In the genomic region with DNA sequence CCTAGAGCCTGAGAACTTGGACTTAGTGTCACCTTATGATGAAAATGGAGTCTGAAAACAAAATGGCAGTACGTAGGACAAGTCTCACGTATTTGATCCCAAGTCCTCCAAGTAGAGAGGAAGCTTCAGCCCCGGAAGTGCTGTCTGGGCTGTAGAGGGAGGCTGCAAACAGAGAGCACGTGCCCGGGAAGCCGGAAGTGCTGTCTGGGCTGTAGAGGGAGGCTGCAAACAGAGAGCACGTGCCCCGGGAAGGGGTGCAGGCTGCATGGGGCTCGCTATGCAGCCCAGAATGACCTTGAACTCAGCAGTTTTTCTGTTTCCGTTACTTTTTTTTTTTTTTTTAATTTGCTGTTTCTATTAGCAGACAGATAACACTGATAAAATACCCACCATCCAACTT, we compare ENCODE assay signal across 18 mouse cellular contexts. TPM values are rescaled to one million over a fixed set of nuclear protein-coding genes. Genes with fewer than 3 reads are reported as not detected.
DNase-seq lines count a peak whose midpoint lies in the region; ATAC-seq and TF ChIP-seq lines count a peak whose summit lies in the region.
"Had no signal": no experiment of that assay in that cellular context is flagged by ENCODE, and none has a peak within 500 bp of the region (broad histone marks: within the 10 kb centered on the region; RNA-seq: fewer than 3 reads in every experiment).

No protein-coding gene starts in this region.

- TF ChIP-seq EP300 in MEL (IDR thresholded peaks at IDR 0.05; ENCODE audit: low read depth in 1 of 2, low read length in 2 of 2): peak in 1 of 2 experiments; percentile 19; a peak in 1 of 4 replicates

- H3K9me3 ChIP-seq in kidney, embryonic 16.5 days (ENCODE audit: low read length): no peaks in the 10 kb centered on the region
- no peaks in the 10 kb centered on the region for H3K9me3 ChIP-seq in MEL (replicated peaks; ENCODE audit: insufficient read depth, low read length)
- H3K9me3 ChIP-seq: forebrain, embryonic 13.5 days; hindbrain, embryonic 12.5 days; limb, embryonic 13.5 days; neural tube, embryonic 15.5 days had no signal

- H3K27me3 ChIP-seq in kidney, embryonic 16.5 days (ENCODE audit: insufficient read depth, low read length): no peaks in the 10 kb centered on the region
- H3K27me3 ChIP-seq in MEL (ENCODE audit: control insufficient read depth in 1 of 2, insufficient read depth in 2 of 2, low read length in 2 of 2): peaks cover 0 to 3% of the 10 kb centered on the region in 2 experiments; a peak in 1 of 4 replicates
- H3K27me3 ChIP-seq: forebrain, embryonic 13.5 days; hindbrain, embryonic 12.5 days; limb, embryonic 13.5 days; neural tube, embryonic 15.5 days had no signal

- no peak; a peak in 1 of 4 replicates for TF ChIP-seq POLR2A in MEL (IDR thresholded peaks at IDR 0.05; ENCODE audit: control insufficient read depth in 1 of 2, insufficient read depth in 1 of 2, low read depth in 1 of 2, low read length in 2 of 2, poor library complexity in 1 of 2)

- no peaks in the 10 kb centered on the region for H3K36me3 ChIP-seq in kidney, embryonic 16.5 days (ENCODE audit: insufficient read depth, low read length)
- peaks cover 0 to 14% of the 10 kb centered on the region in 2 experiments; a peak in 2 of 4 replicates for H3K36me3 ChIP-seq in MEL (ENCODE audit: control insufficient read depth in 1 of 2, insufficient read depth in 2 of 2, low read length in 2 of 2)
- H3K36me3 ChIP-seq: hindbrain, embryonic 12.5 days; limb, embryonic 13.5 days; neural tube, embryonic 15.5 days had no signal

- no peak overlapping the region for H3K4me2 ChIP-seq in kidney, embryonic 16.5 days (replicated peaks; ENCODE audit: low read depth, low read length)
- H3K4me2 ChIP-seq: forebrain, embryonic 13.5 days; hindbrain, embryonic 12.5 days; limb, embryonic 13.5 days; neural tube, embryonic 15.5 days had no signal

- H3K9ac ChIP-seq in kidney, embryonic 16.5 days (replicated peaks; ENCODE audit: low read length): no peak overlapping the region
- no peak overlapping the region for H3K9ac ChIP-seq in MEL (ENCODE audit: control insufficient read depth, low read depth, low read length, poor library complexity, severe bottlenecking)
- H3K9ac ChIP-seq: forebrain, embryonic 13.5 days; hindbrain, embryonic 12.5 days; limb, embryonic 13.5 days; neural tube, embryonic 15.5 days had no signal

- H3K27ac ChIP-seq in kidney, embryonic 16.5 days (ENCODE audit: low read length): no peak overlapping the region
- peak overlapping the region; percentile 8 for H3K27ac ChIP-seq in MEL (ENCODE audit: control insufficient read depth, low read depth, low read length)
- H3K27ac ChIP-seq: forebrain, embryonic 13.5 days; hindbrain, embryonic 12.5 days; layer of hippocampus, adult 2 months; limb, embryonic 13.5 days; neural tube, embryonic 15.5 days had no signal

- DNase-seq in kidney, postnatal 36 days: peak; percentile 23 to 47
- peak; percentile 57 for DNase-seq in MEL (ENCODE audit: low read depth, low spot score)
- DNase-seq in heart, postnatal 4 days: peak; percentile 22
- peak; percentile 24 to 44 for DNase-seq in thymus, adult 18-20 months
- no peak for DNase-seq in layer of hippocampus, postnatal 10 days (ENCODE audit: low spot score in 2 of 2)
- DNase-seq in natural killer cell, adult 2 months (ENCODE audit: low spot score in 2 of 2): no peak
- no peak for DNase-seq in cerebellum, adult 11 months
- DNase-seq: adrenal gland, adult 2 months; cerebellum, adult 11-12 months; gastrocnemius, postnatal 36 days; midbrain, embryonic 14.5 days had no signal

- no peak for TF ChIP-seq CTCF in MEL (IDR thresholded peaks at IDR 0.05 in 2 of 3, conservative IDR thresholded peaks at IDR 0.05 in 1 of 3; ENCODE audit: control insufficient read depth in 1 of 3, insufficient read depth in 1 of 3, low read depth in 2 of 3, low read length in 3 of 3, poor library complexity in 1 of 3, severe bottlenecking in 1 of 3)

- WGBS in kidney, embryonic 16.5 days: 61% methylated on average over 10 of the region's 10 CpGs

- H3K4me3 ChIP-seq in kidney, embryonic 16.5 days (ENCODE audit: low read length): no peak overlapping the region
- H3K4me3 ChIP-seq in MEL (ENCODE audit: control insufficient read depth in 1 of 2, insufficient read depth in 1 of 2, low read depth in 2 of 2, low read length in 2 of 2): no peak overlapping the region
- H3K4me3 ChIP-seq: forebrain, embryonic 13.5 days; hindbrain, embryonic 12.5 days; layer of hippocampus, adult 2 months; limb, embryonic 13.5 days; neural tube, embryonic 15.5 days had no signal

- peaks cover 10% of the 10 kb centered on the region for H3K4me1 ChIP-seq in kidney, embryonic 16.5 days (ENCODE audit: insufficient read depth, low read length)
- H3K4me1 ChIP-seq in MEL (ENCODE audit: control insufficient read depth in 1 of 2, insufficient read depth in 2 of 2, low read length in 2 of 2): peaks cover 0 to 16% of the 10 kb centered on the region in 2 experiments; a peak in 3 of 4 replicates
- H3K4me1 ChIP-seq: forebrain, embryonic 13.5 days; hindbrain, embryonic 12.5 days; neural tube, embryonic 15.5 days had no signal

- no peaks in the 10 kb centered on the region for H3K79me2 ChIP-seq in MEL (ENCODE audit: control insufficient read depth, insufficient read depth, low read length, poor library complexity)

- ATAC-seq in kidney, embryonic 16.5 days (ENCODE audit: low FRiP score, low TSS enrichment): no peak
- ATAC-seq: forebrain, embryonic 13.5 days had no signal

- TF ChIP-seq RAD21 in MEL (IDR thresholded peaks at IDR 0.05; ENCODE audit: low read depth, low read length): no peak

TF ChIP-seq in MEL, 35 proteins besides CTCF, POLR2A, EP300 and RAD21 (continues in another document):
- TF ChIP-seq ZMIZ1 (IDR thresholded peaks at IDR 0.05; ENCODE audit: low read depth, low read length) (no peak), KAT2A (conservative IDR thresholded peaks at IDR 0.05; ENCODE audit: low read depth, low read length) (no peak), BHLHE40 (IDR thresholded peaks at IDR 0.05; ENCODE audit: borderline replicate concordance, low read depth, low read length) (peak; percentile 75), NELFE (IDR thresholded peaks at IDR 0.05; ENCODE audit: low read depth, low read length) (no peak), MAFK (IDR thresholded peaks at IDR 0.05; ENCODE audit: borderline replicate concordance, low read depth, low read length) (no peak), MAX (IDR thresholded peaks at IDR 0.05; ENCODE audit: low read length) (peak; percentile 90), TAL1 (IDR thresholded peaks at IDR 0.05; ENCODE audit: low read length) (no peak), MXI1 (IDR thresholded peaks at IDR 0.05; ENCODE audit: low read depth, low read length) (peak; percentile 46; the same call in 1 of the 2 replicates), TCF12 (IDR thresholded peaks at IDR 0.05; ENCODE audit: low read depth, low read length) (0 out of 2 replicates have a peak, but pooled peaks have one; percentile 8), HCFC1 (IDR thresholded peaks at IDR 0.05; ENCODE audit: low read depth, low read length) (no peak; the same call in 1 of the 2 replicates), POLR2AphosphoS2 (IDR thresholded peaks at IDR 0.05; ENCODE audit: low read length) (no peak), SMC3 (IDR thresholded peaks at IDR 0.05; ENCODE audit: low read depth, low read length) (no peak), MEF2A (IDR thresholded peaks at IDR 0.05; ENCODE audit: extremely low read depth, insufficient replicate concordance, low read depth, low read length, poor library complexity, severe bottlenecking) (no peak), ZKSCAN1 (IDR thresholded peaks at IDR 0.05; ENCODE audit: low read depth, low read length) (no peak), GATA1 (IDR thresholded peaks at IDR 0.05; ENCODE audit: low read depth, low read length) (peak; percentile 25; the same call in 1 of the 2 replicates), GABPA (IDR thresholded peaks at IDR 0.05; ENCODE audit: low read depth, low read length) (no peak), UBTF (IDR thresholded peaks at IDR 0.05; ENCODE audit: borderline replicate concordance, insufficient read depth, low read depth, low read length) (no peak), ELF1 (IDR thresholded peaks at IDR 0.05; ENCODE audit: low read depth, low read length) (peak; percentile 71; the same call in 1 of the 2 replicates), NRF1 (IDR thresholded peaks at IDR 0.05; ENCODE audit: insufficient read depth, low read depth, low read length, poor library complexity, severe bottlenecking) (no peak), CHD2 (IDR thresholded peaks at IDR 0.05; ENCODE audit: low read length) (no peak), TBP (IDR thresholded peaks at IDR 0.05; ENCODE audit: low read depth, low read length) (no peak), SIN3A (IDR thresholded peaks at IDR 0.05; ENCODE audit: low read length) (no peak)

RNA-seq across cellular contexts. Expression of a gene that starts 8.3 kb away (rescaled TPM):
- 29.1 and 31.4 TPM in 2 replicates for polyA plus RNA-seq in kidney, embryonic 16.5 days (2015; fragmentation: Nextera tagmentation; extraction: Ambion mirVana)
- 31.7 and 31.8 TPM in 2 replicates for total RNA-seq in MEL (2012; rRNA removed)
- 10 to 100 TPM in 1 of 2 experiments, not detected in 1; 49.6 TPM for polyA plus RNA-seq in MEL (2012; ENCODE audit: insufficient read depth in 1 of 2, insufficient read length in 2 of 2, low read depth in 1 of 2, low replicate concordance in 2 of 2, missing spikeins in 1 of 2)
- total RNA-seq in heart, postnatal 4 days (2021): 10 to 100 TPM; 25.1 to 25.4 TPM
- 10 to 100 TPM; 13.1 to 15.1 TPM for total RNA-seq in layer of hippocampus, postnatal 10 days (2021)

RNA-seq across cellular contexts. Expression of a gene that starts 23.1 kb away (rescaled TPM):
- polyA plus RNA-seq in kidney, embryonic 16.5 days (2015; fragmentation: Nextera tagmentation; extraction: Ambion mirVana): 0.04 and 0.07 TPM in 2 replicates
- not detected in 2 replicates for total RNA-seq in MEL (2012; rRNA removed)
- polyA plus RNA-seq in MEL (2012; ENCODE audit: insufficient read depth in 1 of 2, insufficient read length in 2 of 2, low read depth in 1 of 2, low replicate concordance in 2 of 2, missing spikeins in 1 of 2): not detected
- total RNA-seq in heart, postnatal 4 days (2021): under 1 TPM; 0.18 to 0.31 TPM
- total RNA-seq in layer of hippocampus, postnatal 10 days (2021): 1 to 10 TPM; 1.0 TPM
- polyA plus RNA-seq: midbrain, embryonic 14.5 days had no signal

RNA-seq across cellular contexts. Expression of a gene that starts 46.0 kb away (rescaled TPM):
- polyA plus RNA-seq in kidney, embryonic 16.5 days (2015; fragmentation: Nextera tagmentation; extraction: Ambion mirVana): 9.3 and 9.6 TPM in 2 replicates
- 0.12 TPM in 1 of 2 replicates, not detected in the other for total RNA-seq in MEL (2012; rRNA removed)
- polyA plus RNA-seq in MEL (2012; ENCODE audit: insufficient read depth in 1 of 2, insufficient read length in 2 of 2, low read depth in 1 of 2, low replicate concordance in 2 of 2, missing spikeins in 1 of 2): 1 to 10 TPM in 1 of 2 experiments, not detected in 1; 1.3 TPM
- total RNA-seq in heart, postnatal 4 days (2021): 1 to 10 TPM; 6.1 to 6.2 TPM
- total RNA-seq in layer of hippocampus, postnatal 10 days (2021): 1 to 10 TPM; 4.2 to 5.0 TPM

RNA-seq across cellular contexts. Expression of a gene that starts 57.8 kb away (rescaled TPM):
- not detected in 2 replicates for polyA plus RNA-seq in kidney, embryonic 16.5 days (2015; fragmentation: Nextera tagmentation; extraction: Ambion mirVana)
- total RNA-seq in MEL (2012; rRNA removed): not detected in 2 replicates
- not detected for polyA plus RNA-seq in MEL (2012; ENCODE audit: insufficient read depth in 1 of 2, insufficient read length in 2 of 2, low read depth in 1 of 2, low replicate concordance in 2 of 2, missing spikeins in 1 of 2)
- not detected for total RNA-seq in heart, postnatal 4 days (2021)
- total RNA-seq in layer of hippocampus, postnatal 10 days (2021): not detected
- total RNA-seq: adrenal gland, adult 2 months; gastrocnemius, postnatal 36 days; layer of hippocampus, adult 2 months had no signal
- polyA plus RNA-seq: adrenal gland, adult 2 months; embryonic facial prominence, embryonic 11.5 days; forebrain, embryonic 13.5 days; hindbrain, embryonic 12.5 days; limb, embryonic 13.5 days; midbrain, embryonic 14.5 days; neural tube, embryonic 15.5 days had no signal

Comparison
In these comparisons a context has a peak if more than half of its experiments do, and no peak if none do; other contexts are left out.
1. DNase-seq: peak in kidney, postnatal 36 days (2 of 2), MEL (single experiment), heart, postnatal 4 days (single experiment) and thymus, adult 18-20 months (2 of 2); none in layer of hippocampus, postnatal 10 days (0 of 2), natural killer cell, adult 2 months (0 of 2) and cerebellum, adult 11 months (single experiment).